Mouse (Mus musculus): Measurements from ENCODE around the gene Atm. TPM values are rescaled to one million over a fixed set of nuclear protein-coding genes. Genes with fewer than 3 reads are reported as not detected.

The Atm gene
- polyA plus RNA-seq, 1 experiment: 1.6 TPM

- Histone ChIP-seq H3K4me3 (no peak overlapping the region), H3K36me3 (ENCODE audit: control insufficient read depth, insufficient read depth) (peaks cover 19% of the 10 kb centered on the region), H3K79me2 (ENCODE audit: control insufficient read depth, insufficient read depth) (no peaks in the 10 kb centered on the region), H3K4me2 (ENCODE audit: low read depth) (no peak overlapping the region), H3K27me3 (ENCODE audit: control insufficient read depth, insufficient read depth, insufficient read length) (no peaks in the 10 kb centered on the region), H3ac (ENCODE audit: control insufficient read depth, insufficient read length) (no peak overlapping the region)
- TF ChIP-seq USF1 (IDR thresholded peaks at IDR 0.05; ENCODE audit: low read depth) (no peak), CEBPB (IDR thresholded peaks at IDR 0.05; ENCODE audit: insufficient read depth, poor library complexity, severe bottlenecking) (peak; percentile 84), E2F4 (IDR thresholded peaks at IDR 0.05; ENCODE audit: insufficient read depth) (no peak), MYOD1 (IDR thresholded peaks at IDR 0.05; ENCODE audit: control insufficient read depth in 1 of 3, insufficient read length in 2 of 3, low read depth in 2 of 3) (no peak), MYOG (IDR thresholded peaks at IDR 0.05; ENCODE audit: control insufficient read depth in 1 of 3, insufficient read depth in 1 of 3, insufficient read length in 2 of 3, low read depth in 2 of 3) (no peak), SRF (IDR thresholded peaks at IDR 0.05; ENCODE audit: control insufficient read depth, insufficient read length, low read depth) (no peak)
Measured at GRCm38 (mm10) chr9:53452038-53452437, 84.5 kb downstream of the Atm start.

GRCm38 (mm10) chr9:53450609-53451008 is 85.9 kb downstream of the Atm start:
- Histone ChIP-seq H3K4me2 (ENCODE audit: low read depth) (no peak overlapping the region), H3K27me3 (ENCODE audit: control insufficient read depth, insufficient read depth, insufficient read length) (no peaks in the 10 kb centered on the region), H3K4me3 (no peak overlapping the region), H3ac (ENCODE audit: control insufficient read depth, insufficient read length) (no peak overlapping the region), H3K79me2 (ENCODE audit: control insufficient read depth, insufficient read depth) (no peaks in the 10 kb centered on the region), H3K36me3 (ENCODE audit: control insufficient read depth, insufficient read depth) (peaks cover 14% of the 10 kb centered on the region)
- no peak for TF ChIP-seq MYOD1 (IDR thresholded peaks at IDR 0.05; ENCODE audit: control insufficient read depth in 1 of 3, insufficient read length in 2 of 3, low read depth in 2 of 3)
- TF ChIP-seq POLR2AphosphoS2 (IDR thresholded peaks at IDR 0.05; ENCODE audit: insufficient read length, low read depth): no peak
- TF ChIP-seq MYOG (IDR thresholded peaks at IDR 0.05; ENCODE audit: control insufficient read depth in 1 of 3, insufficient read depth in 1 of 3, insufficient read length in 2 of 3, low read depth in 2 of 3): no peak
- no peak for TF ChIP-seq CEBPB (IDR thresholded peaks at IDR 0.05; ENCODE audit: insufficient read depth, poor library complexity, severe bottlenecking)
- no peak for TF ChIP-seq MAX (IDR thresholded peaks at IDR 0.05; ENCODE audit: low read depth)
- no peak for TF ChIP-seq USF1 (IDR thresholded peaks at IDR 0.05; ENCODE audit: low read depth)
- no peak for TF ChIP-seq E2F4 (IDR thresholded peaks at IDR 0.05; ENCODE audit: insufficient read depth)
- TF ChIP-seq TCF12 (IDR thresholded peaks at IDR 0.05; ENCODE audit: insufficient read depth, poor library complexity, severe bottlenecking): no peak
- TF ChIP-seq TCF3 (IDR thresholded peaks at IDR 0.05; ENCODE audit: insufficient read length, low read depth): no peak
- TF ChIP-seq REST (IDR thresholded peaks at IDR 0.05; ENCODE audit: insufficient read depth, insufficient read length): no peak

GRCm38 (mm10) chr9:53435830-53436570 is 100.5 kb downstream of the Atm start:
- peaks cover 7% of the 10 kb centered on the region for H3K36me3 ChIP-seq (ENCODE audit: control insufficient read depth, insufficient read depth)
- no peaks in the 10 kb centered on the region for H3K79me2 ChIP-seq (ENCODE audit: control insufficient read depth, insufficient read depth)
- H3K27me3 ChIP-seq (ENCODE audit: control insufficient read depth, insufficient read depth, insufficient read length): no peaks in the 10 kb centered on the region
- no peak overlapping the region for H3K4me2 ChIP-seq (ENCODE audit: low read depth)
- H3ac ChIP-seq (ENCODE audit: control insufficient read depth, insufficient read length): no peak overlapping the region
- no peak overlapping the region for H3K4me3 ChIP-seq
- TF ChIP-seq TCF3 (IDR thresholded peaks at IDR 0.05; ENCODE audit: insufficient read length, low read depth) (no peak), CEBPB (IDR thresholded peaks at IDR 0.05; ENCODE audit: insufficient read depth, poor library complexity, severe bottlenecking) (no peak), POLR2A (IDR thresholded peaks at IDR 0.05; ENCODE audit: insufficient read length, low read depth) (no peak), MAX (IDR thresholded peaks at IDR 0.05; ENCODE audit: low read depth) (no peak), TCF12 (IDR thresholded peaks at IDR 0.05; ENCODE audit: insufficient read depth, poor library complexity, severe bottlenecking) (no peak), MYOG (IDR thresholded peaks at IDR 0.05; ENCODE audit: control insufficient read depth in 1 of 3, insufficient read depth in 1 of 3, insufficient read length in 2 of 3, low read depth in 2 of 3) (no peak), POLR2AphosphoS2 (IDR thresholded peaks at IDR 0.05; ENCODE audit: insufficient read length, low read depth) (no peak), SRF (IDR thresholded peaks at IDR 0.05; ENCODE audit: control insufficient read depth, insufficient read length, low read depth) (no peak), REST (IDR thresholded peaks at IDR 0.05; ENCODE audit: insufficient read depth, insufficient read length) (no peak), E2F4 (IDR thresholded peaks at IDR 0.05; ENCODE audit: insufficient read depth) (no peak), MYOD1 (IDR thresholded peaks at IDR 0.05; ENCODE audit: control insufficient read depth in 1 of 3, insufficient read length in 2 of 3, low read depth in 2 of 3) (no peak), USF1 (IDR thresholded peaks at IDR 0.05; ENCODE audit: low read depth) (no peak)

DNA sequence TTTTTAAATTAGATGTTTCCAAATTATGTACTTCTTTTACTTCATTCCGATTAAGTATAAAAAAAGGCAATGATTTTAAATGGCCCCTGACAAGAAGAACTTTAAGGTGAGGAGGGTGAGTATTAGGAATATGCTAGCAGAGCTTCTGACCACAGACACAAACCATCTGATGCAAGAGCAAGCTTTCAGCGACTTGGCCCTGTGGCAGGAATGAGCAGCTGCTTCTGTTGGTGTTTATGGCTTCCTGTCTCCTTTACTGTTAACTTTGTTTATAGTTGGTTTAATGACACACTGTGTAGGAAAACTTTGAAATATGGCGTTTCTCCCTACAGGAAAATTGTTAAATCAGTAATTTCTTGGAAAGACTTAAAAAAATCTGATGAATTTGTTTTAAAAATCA is 108.9 kb downstream of the Atm start:
- no peak overlapping the region for H3K4me3 ChIP-seq

More for the DNA sequence above, 108.9 kb downstream of the Atm start:
- no peak for TF ChIP-seq MAX (IDR thresholded peaks at IDR 0.05; ENCODE audit: low read depth)
- TF ChIP-seq TCF12 (IDR thresholded peaks at IDR 0.05; ENCODE audit: insufficient read depth, poor library complexity, severe bottlenecking): peak; percentile 50
- peak; percentile 3 for TF ChIP-seq TCF3 (IDR thresholded peaks at IDR 0.05; ENCODE audit: insufficient read length, low read depth)
- TF ChIP-seq POLR2A (IDR thresholded peaks at IDR 0.05; ENCODE audit: insufficient read length, low read depth): no peak
- no peak for TF ChIP-seq SRF (IDR thresholded peaks at IDR 0.05; ENCODE audit: control insufficient read depth, insufficient read length, low read depth)
- no peak for TF ChIP-seq REST (IDR thresholded peaks at IDR 0.05; ENCODE audit: insufficient read depth, insufficient read length)
- TF ChIP-seq USF1 (IDR thresholded peaks at IDR 0.05; ENCODE audit: low read depth): no peak
- TF ChIP-seq E2F4 (IDR thresholded peaks at IDR 0.05; ENCODE audit: insufficient read depth): no peak
- peak in 2 of 3 experiments; percentile 77 to 86 for TF ChIP-seq MYOG (IDR thresholded peaks at IDR 0.05; ENCODE audit: control insufficient read depth in 1 of 3, insufficient read depth in 1 of 3, insufficient read length in 2 of 3, low read depth in 2 of 3)
- peak; percentile 85 for TF ChIP-seq CEBPB (IDR thresholded peaks at IDR 0.05; ENCODE audit: insufficient read depth, poor library complexity, severe bottlenecking)
- TF ChIP-seq MYOD1 (IDR thresholded peaks at IDR 0.05; ENCODE audit: control insufficient read depth in 1 of 3, insufficient read length in 2 of 3, low read depth in 2 of 3): peak in 2 of 3 experiments; percentile 38 to 86
- no peak for TF ChIP-seq POLR2AphosphoS2 (IDR thresholded peaks at IDR 0.05; ENCODE audit: insufficient read length, low read depth)
- H3K27me3 ChIP-seq (ENCODE audit: control insufficient read depth, insufficient read depth, insufficient read length): no peaks in the 10 kb centered on the region
- H3K36me3 ChIP-seq (ENCODE audit: control insufficient read depth, insufficient read depth): no peaks in the 10 kb centered on the region
- peak overlapping the region; percentile 50 for H3K4me2 ChIP-seq (ENCODE audit: low read depth)
- H3K79me2 ChIP-seq (ENCODE audit: control insufficient read depth, insufficient read depth): no peaks in the 10 kb centered on the region
- H3ac ChIP-seq (ENCODE audit: control insufficient read depth, insufficient read length): no peak overlapping the region
